ENCODE assay signal across 21 mouse cellular contexts in genomic region chr1:34043327-34043726, GRCm38 (mm10).
"Had no signal": no experiment of that assay in that cellular context is flagged by ENCODE, and none has a peak within 500 bp of the region (broad histone marks: within the 10 kb centered on the region; RNA-seq: fewer than 3 reads in every experiment).

No protein-coding gene starts in this region.

- ATAC-seq: liver, postnatal 0 days; lung, postnatal 0 days; midbrain, embryonic 13.5 days had no signal

- H3K9ac ChIP-seq: kidney, embryonic 15.5 days; liver, embryonic 14.5 days; liver, postnatal 0 days; lung, embryonic 14.5 days; midbrain, embryonic 13.5 days; neural tube, embryonic 12.5 days; neural tube, embryonic 15.5 days; stomach, embryonic 15.5 days had no signal

- DNase-seq: kidney, adult 2 months; kidney, postnatal 10 days; kidney, postnatal 36 days; layer of hippocampus, postnatal 36 days; liver, postnatal 0 days; lung, embryonic 14.5 days; lung, postnatal 36 days; right cerebral cortex, adult 18-20 months; right cerebral cortex, postnatal 25 days; spleen, adult 18-20 months; thymus, postnatal 25 days had no signal

- H3K4me2 ChIP-seq: kidney, embryonic 15.5 days; lung, embryonic 14.5 days; midbrain, embryonic 13.5 days; neural tube, embryonic 12.5 days; neural tube, embryonic 15.5 days; stomach, embryonic 15.5 days had no signal

- H3K4me3 ChIP-seq: kidney, embryonic 15.5 days; left cerebral cortex, adult 2 months; megakaryocyte, embryonic 14.5 days; midbrain, embryonic 10.5 days; midbrain, embryonic 13.5 days; neural tube, embryonic 12.5 days; neural tube, embryonic 15.5 days; stomach, embryonic 15.5 days had no signal

- H3K9me3 ChIP-seq: kidney, embryonic 15.5 days; midbrain, embryonic 10.5 days; midbrain, embryonic 13.5 days; neural tube, embryonic 12.5 days; neural tube, embryonic 15.5 days; stomach, embryonic 15.5 days had no signal

- H3K36me3 ChIP-seq: kidney, embryonic 15.5 days; midbrain, embryonic 10.5 days; neural tube, embryonic 12.5 days; neural tube, embryonic 15.5 days; stomach, embryonic 15.5 days had no signal

- H3K27me3 ChIP-seq: kidney, embryonic 15.5 days; megakaryocyte, embryonic 14.5 days; midbrain, embryonic 13.5 days; neural tube, embryonic 12.5 days; neural tube, embryonic 15.5 days; stomach, embryonic 15.5 days had no signal

- H3K4me1 ChIP-seq: stomach, embryonic 15.5 days had no signal

- H3K27ac ChIP-seq: kidney, embryonic 15.5 days; left cerebral cortex, adult 2 months; liver, embryonic 14.5 days; midbrain, embryonic 10.5 days; midbrain, embryonic 13.5 days; neural tube, embryonic 12.5 days; neural tube, embryonic 15.5 days; stomach, embryonic 15.5 days had no signal
